Mouse (Mus musculus) limb, embryonic 10.5 days (tissue): ENCODE measurements around the gene Ctu1. TPM values are rescaled to one million over a fixed set of nuclear protein-coding genes. Genes with fewer than 3 reads are reported as not detected.
A peak's percentile ranks its signal among the peaks of the same experiment; 100 is the strongest.

Experiments
- DNase-seq: peaks from one replicate; pipeline ENCODE4 v3.0.0-alpha.2; 2017; ENCODE audit warnings: low spot score
- H3K27ac ChIP-seq: fragments of 300-500 bp; sonication (generic); 2 replicates; pipeline ENCODE4 v1.5.1; 2016; ENCODE audit warnings: mild to moderate bottlenecking
- H3K27me3 ChIP-seq: fragments of 300-500 bp; sonication (generic); 2 replicates; pipeline ENCODE4 v1.6.1; 2016; ENCODE audit warnings: low read depth, mild to moderate bottlenecking; ENCODE audit not compliant: poor library complexity, severe bottlenecking
- H3K36me3 ChIP-seq: fragments of 300-500 bp; sonication (generic); 2 replicates; pipeline ENCODE4 v1.6.1; 2016; ENCODE audit warnings: mild to moderate bottlenecking, moderate library complexity
- H3K4me1 ChIP-seq: fragments of 300-500 bp; sonication (generic); 2 replicates; pipeline ENCODE4 v1.6.1; 2016
- H3K4me3 ChIP-seq: fragments of 300-500 bp; sonication (generic); 2 replicates; pipeline ENCODE4 v1.5.1; 2016; ENCODE audit warnings: mild to moderate bottlenecking, moderate library complexity
- H3K9me3 ChIP-seq: fragments of 300-500 bp; sonication (generic); replicated peaks from 2 replicates; pipeline ENCODE4 v1.6.1; 2016; ENCODE audit warnings: mild to moderate bottlenecking
- WGBS: fragments of 180-500 bp; shearing (Covaris S2); methylation state at CpG from one replicate; pipeline ENCODE4 v1.1.7; 2016; 5-methylcytosine and 5-hydroxymethylcytosine counted together
- polyA plus RNA-seq: library from polyadenylated mRNA; unstranded; fragments of >200 nt; fragmentation: Nextera tagmentation; extraction: Ambion mirVana; gene quantifications from 2 replicates; pipeline ENCODE4 v1.2.1, GENCODE M21; 2016

The Ctu1 gene
- polyA plus RNA-seq = 21.3 and 21.6 TPM in 2 replicates

- peaks cover 12% of the 10 kb centered on the region for H3K4me1 ChIP-seq
- DNase-seq = peak; percentile 76
- WGBS = under 1% methylated on average over 26 of the region's 26 CpGs
- peaks cover 30% of the 10 kb centered on the region for H3K36me3 ChIP-seq
- H3K27me3 ChIP-seq = no peaks in the 10 kb centered on the region
- no peaks in the 10 kb centered on the region for H3K9me3 ChIP-seq
- peak within 1 kb of the TSS; percentile 66 for H3K4me3 ChIP-seq
- peak within 1 kb of the TSS; percentile 85 for H3K27ac ChIP-seq
These were observed at the start of gene Ctu1 for GRCm38 (mm10) chr7:43671809-43672580. Gene Ctu1 (plus strand): TSS chr7:43672016.

GRCm38 (mm10) chr7:43622927-43623326 is 48.9 kb upstream of the Ctu1 start:
- WGBS = 85% methylated on average over 7 of the region's 7 CpGs
- Histone ChIP-seq H3K27ac (no peak overlapping the region), H3K36me3 (no peaks in the 10 kb centered on the region), H3K4me3 (no peak overlapping the region), H3K9me3 (no peaks in the 10 kb centered on the region), H3K27me3 (no peaks in the 10 kb centered on the region), H3K4me1 (peaks cover 4% of the 10 kb centered on the region)
- DNase-seq = no peak

DNA sequence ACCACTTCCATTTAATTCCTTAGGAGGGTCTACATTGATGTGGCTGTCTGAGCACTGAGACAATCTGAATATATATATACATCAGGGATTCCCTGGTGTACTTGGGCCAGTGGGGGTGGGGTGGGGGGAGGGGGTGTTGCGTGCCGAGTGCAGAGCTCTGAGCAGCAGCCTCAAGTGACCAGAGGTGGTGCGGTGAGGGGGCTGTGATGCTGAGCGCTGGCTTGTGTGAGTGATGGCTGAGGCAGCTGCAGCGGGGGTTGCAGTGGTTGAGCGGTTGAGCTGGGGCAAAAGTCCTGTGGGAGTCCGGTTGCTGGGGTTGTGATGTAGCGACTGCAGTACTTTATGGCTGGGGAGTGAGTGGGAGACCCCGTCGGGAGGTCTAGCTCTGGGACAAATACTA is 48.0 kb upstream of the Ctu1 start:
- H3K27ac ChIP-seq = no peak overlapping the region
- no peak overlapping the region for H3K4me3 ChIP-seq
- peaks cover 4% of the 10 kb centered on the region for H3K4me1 ChIP-seq
- H3K36me3 ChIP-seq = no peaks in the 10 kb centered on the region
- no peaks in the 10 kb centered on the region for H3K27me3 ChIP-seq
- H3K9me3 ChIP-seq = no peaks in the 10 kb centered on the region
- peak; percentile 41 for DNase-seq
- WGBS = 14% methylated on average over 10 of the region's 10 CpGs

GRCm38 (mm10) chr7:43625065-43625464 is 46.8 kb upstream of the Ctu1 start:
- no peaks in the 10 kb centered on the region for H3K36me3 ChIP-seq
- WGBS = 65% methylated on average over 3 of the region's 3 CpGs
- no peak for DNase-seq
- peaks cover 4% of the 10 kb centered on the region for H3K4me1 ChIP-seq
- no peak overlapping the region for H3K4me3 ChIP-seq
- H3K27ac ChIP-seq = no peak overlapping the region
- H3K9me3 ChIP-seq = no peaks in the 10 kb centered on the region
- no peaks in the 10 kb centered on the region for H3K27me3 ChIP-seq

GRCm38 (mm10) chr7:43625794-43626422 is 45.9 kb upstream of the Ctu1 start:
- 85% methylated on average over 8 of the region's 8 CpGs for WGBS
- no peaks in the 10 kb centered on the region for H3K9me3 ChIP-seq
- H3K27ac ChIP-seq = no peak overlapping the region
- no peak overlapping the region for H3K4me3 ChIP-seq
- H3K36me3 ChIP-seq = no peaks in the 10 kb centered on the region
- peaks cover 4% of the 10 kb centered on the region for H3K4me1 ChIP-seq
- DNase-seq = no peak
- no peaks in the 10 kb centered on the region for H3K27me3 ChIP-seq

DNA sequence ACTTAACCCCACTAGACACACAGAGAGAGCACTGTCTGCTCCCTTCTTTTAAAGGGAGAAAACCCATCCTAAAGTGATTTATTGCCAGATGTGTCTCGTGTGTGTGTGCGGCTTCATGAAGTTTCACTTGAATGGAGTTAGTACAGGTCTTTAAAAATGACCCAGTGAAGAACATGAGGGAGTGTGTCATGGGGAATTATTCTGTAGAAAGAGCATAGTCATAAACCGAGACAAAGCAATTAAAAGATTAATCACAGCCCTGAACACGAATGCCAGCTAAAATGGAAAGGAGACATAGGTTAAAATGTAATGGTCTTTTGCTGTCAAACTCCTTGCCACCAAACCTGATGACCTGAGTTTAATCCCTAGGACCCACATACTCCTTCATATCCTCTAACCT is 37.9 kb upstream of the Ctu1 start:
- DNase-seq = no peak
- H3K27ac ChIP-seq = no peak overlapping the region
- 85% methylated on average over 4 of the region's 4 CpGs for WGBS
- H3K9me3 ChIP-seq = no peaks in the 10 kb centered on the region
- H3K27me3 ChIP-seq = no peaks in the 10 kb centered on the region
- H3K4me1 ChIP-seq = no peaks in the 10 kb centered on the region
- no peaks in the 10 kb centered on the region for H3K36me3 ChIP-seq
- no peak overlapping the region for H3K4me3 ChIP-seq

DNA sequence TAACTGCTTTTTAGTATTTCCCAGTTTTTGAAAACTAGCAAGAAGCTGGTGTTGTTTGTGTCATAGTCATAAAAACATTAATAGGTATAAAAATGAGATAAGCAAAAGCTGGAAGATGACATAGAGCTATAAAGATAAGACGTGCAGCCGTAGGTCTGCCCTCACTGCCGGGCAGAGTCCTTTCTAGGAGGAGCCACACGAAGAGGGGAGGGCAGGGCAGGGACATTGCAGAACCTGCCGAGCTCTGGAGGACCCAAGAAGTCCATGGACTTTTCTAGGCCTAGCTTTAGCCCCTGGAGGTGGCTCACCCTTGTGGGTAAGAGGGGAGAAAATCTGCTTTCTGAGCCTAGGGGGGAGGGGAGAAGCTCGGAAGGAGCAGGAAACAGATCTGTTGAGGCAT is 37.3 kb upstream of the Ctu1 start, which contains the start of gene Ceacam18:
TSS of gene Ceacam18 (plus strand) at position 208 of the 400 bp plus-strand sequence.
- no peak within 1 kb of the TSS for H3K4me3 ChIP-seq
- no peaks in the 10 kb centered on the region for H3K27me3 ChIP-seq
- no peaks in the 10 kb centered on the region for H3K9me3 ChIP-seq
- no peaks in the 10 kb centered on the region for H3K36me3 ChIP-seq
- no peak for DNase-seq
- H3K4me1 ChIP-seq = no peaks in the 10 kb centered on the region
- 79% methylated on average over 6 of the region's 6 CpGs for WGBS
- no peak within 1 kb of the TSS for H3K27ac ChIP-seq

DNA sequence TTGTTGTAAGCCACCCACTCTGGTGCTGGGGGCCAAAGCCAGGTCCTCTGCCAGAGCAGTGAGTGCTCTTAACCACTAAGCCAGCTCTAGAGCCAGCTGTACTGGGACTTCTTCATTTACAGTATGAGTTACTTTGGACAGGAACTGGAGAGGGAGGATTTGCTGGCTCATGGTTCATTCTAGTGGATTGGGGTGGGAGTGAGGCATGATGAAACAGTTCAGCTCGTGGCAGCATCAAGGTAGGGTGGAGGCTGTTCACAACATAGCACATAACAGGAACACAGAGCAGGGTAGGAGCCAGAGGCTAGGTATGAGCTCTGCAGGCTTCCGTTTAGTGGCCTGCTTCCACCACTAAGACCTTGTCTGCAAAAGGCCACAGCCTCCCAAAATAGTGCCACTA is 35.6 kb upstream of the Ctu1 start:
- no peak for DNase-seq
- Histone ChIP-seq H3K27me3 (no peaks in the 10 kb centered on the region), H3K36me3 (no peaks in the 10 kb centered on the region), H3K4me1 (no peaks in the 10 kb centered on the region), H3K27ac (no peak overlapping the region), H3K9me3 (no peaks in the 10 kb centered on the region), H3K4me3 (no peak overlapping the region)
- WGBS = 70% methylated on average over 2 of the region's 2 CpGs

DNA sequence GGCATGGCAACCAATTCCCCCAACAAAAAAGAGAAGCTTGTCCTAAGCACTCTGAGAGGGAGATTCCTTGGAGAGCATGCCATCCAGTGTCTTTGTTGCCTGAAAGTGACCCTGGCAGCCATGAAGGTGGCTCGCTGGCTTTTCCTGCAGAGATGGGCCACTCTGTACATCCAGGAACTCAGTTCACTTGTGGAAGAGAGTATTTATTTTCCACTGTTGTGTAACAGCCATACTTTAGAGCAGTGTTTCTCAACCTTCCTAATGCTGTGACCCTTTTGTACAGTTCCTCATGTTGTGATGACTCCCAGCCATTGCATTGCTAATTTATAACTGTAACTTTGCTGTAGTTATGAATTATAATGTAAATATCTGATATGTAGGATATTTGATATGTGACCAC is 34.7 kb upstream of the Ctu1 start:
- H3K36me3 ChIP-seq = no peaks in the 10 kb centered on the region

DNA sequence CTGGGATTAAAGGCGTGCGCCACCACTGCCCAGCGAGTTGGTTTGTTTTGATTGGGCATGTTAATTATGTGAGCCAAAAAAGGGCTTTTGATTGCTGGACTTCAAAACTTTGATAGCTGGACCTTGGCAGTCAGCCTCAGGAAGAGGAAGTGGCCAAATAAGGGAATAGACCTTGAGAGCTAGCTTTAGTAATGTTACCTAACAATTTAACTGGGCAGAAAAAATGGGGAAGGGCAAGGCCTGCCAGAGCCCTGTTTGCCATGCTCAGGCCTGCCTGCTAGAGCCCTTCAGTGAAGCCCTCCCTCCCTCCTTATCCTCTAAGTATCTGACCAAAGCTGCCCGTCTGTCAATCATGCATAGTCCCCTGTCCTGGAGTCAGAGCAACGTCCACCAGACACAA is 29.2 kb upstream of the Ctu1 start:
- 88% methylated on average over 5 of the region's 5 CpGs for WGBS
- no peaks in the 10 kb centered on the region for H3K4me1 ChIP-seq
- H3K27ac ChIP-seq = no peak overlapping the region
- H3K36me3 ChIP-seq = no peaks in the 10 kb centered on the region
- no peaks in the 10 kb centered on the region for H3K27me3 ChIP-seq
- H3K4me3 ChIP-seq = no peak overlapping the region
- H3K9me3 ChIP-seq = no peaks in the 10 kb centered on the region
- DNase-seq = no peak

More for the DNA sequence above, 34.7 kb upstream of the Ctu1 start:
- DNase-seq = no peak
- no peaks in the 10 kb centered on the region for H3K27me3 ChIP-seq
- WGBS = 85% methylated on average over 1 of the region's 1 CpGs
- H3K9me3 ChIP-seq = no peaks in the 10 kb centered on the region
- H3K4me3 ChIP-seq = no peak overlapping the region
- no peak overlapping the region for H3K27ac ChIP-seq
- no peaks in the 10 kb centered on the region for H3K4me1 ChIP-seq

- Histone ChIP-seq H3K9me3 (no peaks in the 10 kb centered on the region), H3K4me3 (no peak overlapping the region), H3K27ac (no peak overlapping the region), H3K36me3 (no peaks in the 10 kb centered on the region), H3K27me3 (no peaks in the 10 kb centered on the region), H3K4me1 (no peaks in the 10 kb centered on the region)
- WGBS = 88% methylated on average over 17 of the region's 17 CpGs
- no peak for DNase-seq
These were observed 28.7 kb upstream of the Ctu1 start for GRCm38 (mm10) chr7:43643046-43643652.

DNA sequence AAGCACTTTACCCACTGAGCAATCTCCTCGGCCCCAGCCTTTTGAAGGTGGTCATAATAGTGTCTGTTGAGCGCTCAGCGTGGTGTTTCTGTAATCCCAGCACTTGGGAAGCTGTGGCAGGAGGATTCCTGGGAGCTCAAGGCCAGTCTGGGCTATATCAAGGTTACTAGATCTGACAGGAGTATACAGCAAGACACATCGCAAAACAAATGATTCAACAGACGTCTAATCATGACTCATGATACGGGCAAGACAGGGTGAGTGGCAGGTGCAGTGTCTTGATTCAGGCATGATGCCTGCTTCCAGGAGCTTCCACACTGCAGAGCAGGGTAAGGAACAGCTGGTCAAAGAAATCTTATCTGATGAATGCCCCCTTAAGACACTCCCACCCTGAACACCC is 19.1 kb upstream of the Ctu1 start:
- no peaks in the 10 kb centered on the region for H3K27me3 ChIP-seq
- DNase-seq = no peak
- no peaks in the 10 kb centered on the region for H3K36me3 ChIP-seq
- no peak overlapping the region for H3K4me3 ChIP-seq
- H3K4me1 ChIP-seq = no peaks in the 10 kb centered on the region
- H3K9me3 ChIP-seq = 0 out of 2 replicates have a peak, but pooled peaks cover 2% of the 10 kb centered on the region
- no peak overlapping the region for H3K27ac ChIP-seq
- 91% methylated on average over 6 of the region's 6 CpGs for WGBS

- Histone ChIP-seq H3K36me3 (no peaks in the 10 kb centered on the region), H3K4me3 (no peak overlapping the region), H3K4me1 (no peaks in the 10 kb centered on the region), H3K9me3 (0 out of 2 replicates have a peak, but pooled peaks cover 2% of the 10 kb centered on the region), H3K27ac (no peak overlapping the region), H3K27me3 (no peaks in the 10 kb centered on the region)
- 84% methylated on average over 3 of the region's 3 CpGs for WGBS
- no peak for DNase-seq
These were observed 17.3 kb upstream of the Ctu1 start for GRCm38 (mm10) chr7:43654519-43654918.
